ENCODE assay signal across 12 mouse cellular contexts in genomic region chr13:71653212-71653938, GRCm38 (mm10).
DNase-seq lines count a peak whose midpoint lies in the region; ATAC-seq and TF ChIP-seq lines count a peak whose summit lies in the region.
"Had no signal": no experiment of that assay in that cellular context is flagged by ENCODE, and none has a peak within 500 bp of the region (broad histone marks: within the 10 kb centered on the region; RNA-seq: fewer than 3 reads in every experiment).

No protein-coding gene starts in this region.

- TF ChIP-seq POLR2A in embryonic fibroblast, embryonic 13.5 days (IDR thresholded peaks at IDR 0.05; ENCODE audit: low read depth, low read length), result no peak

- no peaks in the 10 kb centered on the region for H3K4me1 ChIP-seq in lung, embryonic 14.5 days (ENCODE audit: insufficient read depth)
- H3K4me1 ChIP-seq in embryonic fibroblast, embryonic 13.5 days (ENCODE audit: control insufficient read depth, insufficient read depth, low read length), result peaks cover 13% of the 10 kb centered on the region
- no peaks in the 10 kb centered on the region for H3K4me1 ChIP-seq in stomach, embryonic 14.5 days (ENCODE audit: control insufficient read depth, insufficient read depth, low read length)

- H3K4me3 ChIP-seq in lung, embryonic 14.5 days (ENCODE audit: low read depth, low read length), result no peak overlapping the region
- H3K4me3 ChIP-seq in embryonic fibroblast, embryonic 13.5 days (ENCODE audit: insufficient read depth, low read length), result no peak overlapping the region
- no peak overlapping the region for H3K4me3 ChIP-seq in stomach, embryonic 14.5 days (ENCODE audit: low read depth, low read length)
- H3K4me3 ChIP-seq: forebrain, embryonic 13.5 days had no signal

- H3K9ac ChIP-seq in lung, embryonic 14.5 days, result no peak overlapping the region
- H3K9ac ChIP-seq in stomach, embryonic 14.5 days (replicated peaks; ENCODE audit: low read depth, low read length), result no peak overlapping the region
- H3K9ac ChIP-seq: forebrain, embryonic 13.5 days had no signal

- H3K27ac ChIP-seq in lung, embryonic 14.5 days (ENCODE audit: low read depth), result no peak overlapping the region
- H3K27ac ChIP-seq in embryonic fibroblast, embryonic 13.5 days (ENCODE audit: insufficient read depth, low read length), result peak overlapping the region; percentile 61
- H3K27ac ChIP-seq in stomach, embryonic 14.5 days (ENCODE audit: low read length), result no peak overlapping the region
- H3K27ac ChIP-seq: forebrain, embryonic 13.5 days had no signal

- H3K27me3 ChIP-seq in lung, embryonic 14.5 days (ENCODE audit: insufficient read depth, low read length), result 0 out of 2 replicates have a peak, but pooled peaks cover 5% of the 10 kb centered on the region
- no peaks in the 10 kb centered on the region for H3K27me3 ChIP-seq in stomach, embryonic 14.5 days (ENCODE audit: control insufficient read depth, insufficient read depth, low read length)
- H3K27me3 ChIP-seq: forebrain, embryonic 13.5 days had no signal

- H3K36me3 ChIP-seq in lung, embryonic 14.5 days (ENCODE audit: insufficient read depth), result no peaks in the 10 kb centered on the region
- no peaks in the 10 kb centered on the region for H3K36me3 ChIP-seq in stomach, embryonic 14.5 days (ENCODE audit: control insufficient read depth, insufficient read depth, low read length)

- 15% methylated on average over 8 of the region's 8 CpGs for WGBS in lung, embryonic 14.5 days
- WGBS in stomach, embryonic 14.5 days, result 22% methylated on average over 8 of the region's 8 CpGs

- no peaks in the 10 kb centered on the region for H3K9me3 ChIP-seq in lung, embryonic 14.5 days (ENCODE audit: low read depth, low read length)
- H3K9me3 ChIP-seq in stomach, embryonic 14.5 days (ENCODE audit: control insufficient read depth, low read depth, low read length), result no peaks in the 10 kb centered on the region
- H3K9me3 ChIP-seq: forebrain, embryonic 13.5 days had no signal

- no peak overlapping the region for H3K4me2 ChIP-seq in lung, embryonic 14.5 days
- H3K4me2 ChIP-seq in stomach, embryonic 14.5 days (replicated peaks; ENCODE audit: low read depth, low read length), result no peak overlapping the region
- H3K4me2 ChIP-seq: forebrain, embryonic 13.5 days; heart, embryonic 11.5 days had no signal

- TF ChIP-seq CTCF in lung, embryonic 14.5 days (IDR thresholded peaks at IDR 0.05; ENCODE audit: low read depth), result no peak
- TF ChIP-seq CTCF in embryonic fibroblast, embryonic 13.5 days (IDR thresholded peaks at IDR 0.05; ENCODE audit: borderline replicate concordance, insufficient read depth, low read length), result no peak

- peak; percentile 8 for DNase-seq in gastrocnemius, postnatal 25 days
- no peak for DNase-seq in gastrocnemius, postnatal 14 days
- peak; percentile 14 for DNase-seq in lung, embryonic 14.5 days
- no peak for DNase-seq in lung, adult 18-20 months
- no peak for DNase-seq in cerebellum, postnatal 36 days
- DNase-seq in adrenal gland, adult 18-20 months (ENCODE audit: low spot score in 2 of 2), result no peak
- DNase-seq: cerebellum, postnatal 25 days; kidney, adult 8-10 months had no signal

- intact Hi-C loops in gastrocnemius, postnatal 14 days (cut with DNase I; ENCODE audit: low total_unique reads), result no loop called here

- no peak for ATAC-seq in lung, embryonic 14.5 days (ENCODE audit: insufficient read depth)
- ATAC-seq in stomach, embryonic 14.5 days (ENCODE audit: insufficient number of reproducible peaks, insufficient read depth, low FRiP score, low read depth), result peak; percentile 68
- ATAC-seq: forebrain, embryonic 13.5 days had no signal

Comparison
In these comparisons a context has a peak if more than half of its experiments do, and no peak if none do; other contexts are left out.
1. DNase-seq: peak in gastrocnemius, postnatal 25 days (single experiment) and lung, embryonic 14.5 days (single experiment); none in gastrocnemius, postnatal 14 days (single experiment), lung, adult 18-20 months (0 of 2), cerebellum, postnatal 36 days (0 of 2) and adrenal gland, adult 18-20 months (0 of 2).